Mouse (Mus musculus) midbrain, embryonic 16.5 days (tissue): ENCODE data around the gene Ttc30a2. TPM values are rescaled to one million over a fixed set of nuclear protein-coding genes. Genes with fewer than 3 reads are reported as not detected.
A peak's percentile ranks its signal among the peaks of the same experiment; 100 is the strongest.
"Not testable (repeated sequence)": the region's sequence is repeated elsewhere in the genome, so short reads cannot be mapped to it uniquely, and the experiment has no call there.

Experiments used
- ATAC-seq: fragments of 200-750 bp; cut with Nextera tagmentation; 2 replicates; pipeline ENCODE4 v1.8.0; 2017; ENCODE audit warnings: moderate TSS enrichment
- H3K27ac ChIP-seq: fragments of 300-500 bp; sonication (generic); 2 replicates; pipeline ENCODE4 v1.5.1; 2014; ENCODE audit warnings: mild to moderate bottlenecking, low read length, mixed read lengths
- H3K27me3 ChIP-seq: fragments of 300-500 bp; sonication (generic); 2 replicates; pipeline ENCODE4 v1.6.1; 2014; ENCODE audit warnings: low read depth, low read length, mixed read lengths; ENCODE audit not compliant: control insufficient read depth, insufficient read depth
- H3K36me3 ChIP-seq: fragments of 300-500 bp; sonication (generic); 2 replicates; pipeline ENCODE4 v1.6.1; 2014; ENCODE audit warnings: mild to moderate bottlenecking, low read length, moderate library complexity, mixed read lengths; ENCODE audit not compliant: control insufficient read depth, insufficient read depth
- H3K4me1 ChIP-seq: fragments of 300-500 bp; sonication (generic); 2 replicates; pipeline ENCODE4 v1.6.1; 2014; ENCODE audit warnings: mild to moderate bottlenecking, low read length, mixed read lengths; ENCODE audit not compliant: control insufficient read depth, insufficient read depth
- H3K4me2 ChIP-seq: fragments of 300-500 bp; sonication (generic); 2 replicates; pipeline ENCODE4 v1.6.1; 2014; ENCODE audit warnings: mild to moderate bottlenecking, low read length, mixed read lengths
- H3K4me3 ChIP-seq: fragments of 300-500 bp; sonication (generic); 2 replicates; pipeline ENCODE4 v1.5.1; 2014; ENCODE audit warnings: low read depth, mild to moderate bottlenecking, low read length, moderate library complexity, mixed read lengths
- H3K9ac ChIP-seq: fragments of 300-500 bp; sonication (generic); 2 replicates; pipeline ENCODE4 v1.6.1; 2014; ENCODE audit warnings: low read depth, low read length, mixed read lengths
- H3K9me3 ChIP-seq: fragments of 300-500 bp; sonication (generic); replicated peaks from 2 replicates; pipeline ENCODE4 v1.6.1; 2014; ENCODE audit warnings: mild to moderate bottlenecking, low read length, mixed read lengths; ENCODE audit not compliant: control insufficient read depth, poor library complexity, severe bottlenecking
- WGBS: fragments of 180-500 bp; shearing (Covaris S2); extraction: QIAGEN DNeasy Blood & Tissue Kit; methylation state at CpG from one replicate; pipeline ENCODE4 v1.1.7; 2014; 5-methylcytosine and 5-hydroxymethylcytosine counted together
- polyA plus RNA-seq: library from polyadenylated mRNA; unstranded; fragments of >200 nt; fragmentation: Nextera tagmentation; extraction: Ambion mirVana; gene quantifications from 2 replicates; pipeline ENCODE4 v1.2.1, GENCODE M21; 2015

Gene Ttc30a2
- polyA plus RNA-seq, 1 experiment from 2014 or later, result 0.78 TPM

DNA sequence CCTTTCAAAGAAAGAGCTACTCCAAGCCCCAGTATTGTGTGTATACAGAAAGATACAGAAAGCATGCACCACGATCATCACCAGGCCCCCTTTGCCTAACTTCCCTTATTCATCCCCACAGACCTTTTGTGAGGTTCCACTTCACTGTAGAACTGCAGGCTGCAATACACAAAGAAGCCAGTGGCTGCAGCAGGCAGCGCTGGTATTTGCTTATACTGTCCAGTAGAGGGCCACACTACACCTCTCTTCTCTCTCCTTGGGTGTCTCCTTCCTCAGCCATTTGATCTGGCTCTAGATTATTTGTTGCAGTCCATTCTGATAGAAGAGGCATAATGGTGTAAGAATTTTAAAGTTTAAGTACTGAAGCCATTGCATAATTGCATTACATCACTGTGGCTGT, 7.2 kb upstream of the Ttc30a2 start:
- Histone ChIP-seq H3K36me3 (no peaks in the 10 kb centered on the region), H3K27me3 (no peaks in the 10 kb centered on the region), H3K4me3 (no peak overlapping the region), H3K4me1 (peaks cover 24% of the 10 kb centered on the region), H3K9me3 (no peaks in the 10 kb centered on the region), H3K4me2 (no peak overlapping the region), H3K9ac (no peak overlapping the region), H3K27ac (peak overlapping the region; percentile 4; the same call in 1 of the 2 replicates)
- WGBS, result 2% methylated on average over 2 of the region's 2 CpGs
- peak; percentile 74 for ATAC-seq

DNA sequence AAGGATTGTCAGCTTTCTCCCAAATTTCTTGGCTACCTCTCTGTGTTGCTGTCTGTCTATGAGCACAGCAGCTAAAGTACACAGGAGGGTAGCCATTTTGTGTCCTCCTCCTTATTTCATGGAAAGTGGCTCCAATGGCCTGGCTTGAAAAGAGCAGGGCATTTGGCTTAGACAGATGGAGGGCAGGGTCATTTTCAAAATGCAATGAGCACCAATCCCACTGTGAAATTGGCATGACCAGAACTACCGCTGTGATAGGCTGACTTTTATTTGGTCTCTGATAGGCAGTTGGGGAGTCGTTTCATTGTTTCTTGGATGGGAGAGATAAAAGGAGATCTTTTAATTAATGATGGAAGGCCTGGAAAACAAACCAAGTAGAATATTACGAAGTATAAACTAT, 5.9 kb upstream of the Ttc30a2 start:
- H3K36me3 ChIP-seq, result no peaks in the 10 kb centered on the region
- no peaks in the 10 kb centered on the region for H3K9me3 ChIP-seq

DNA sequence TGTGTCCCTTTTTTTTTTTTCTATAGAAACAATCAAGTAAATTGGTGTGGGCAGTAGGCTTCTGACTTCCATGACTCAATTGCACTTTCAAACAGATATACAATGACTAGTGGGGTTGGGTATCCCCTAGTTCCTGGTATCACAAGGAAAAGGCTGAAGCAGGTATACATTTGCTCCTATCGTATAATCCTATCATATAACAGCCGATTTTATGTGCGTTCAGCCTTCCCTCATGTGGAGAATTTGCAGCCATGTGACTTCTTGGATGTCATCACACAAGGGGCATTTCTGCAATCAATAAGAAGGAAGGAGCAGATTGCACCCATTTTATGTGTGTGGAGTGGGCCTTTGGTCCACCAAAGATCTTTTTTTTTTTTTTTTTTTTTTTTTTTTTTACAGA, 5.1 kb upstream of the Ttc30a2 start:
- WGBS, result 96% methylated on average over 3 of the region's 3 CpGs
- no peak overlapping the region for H3K4me2 ChIP-seq
- no peak for ATAC-seq

More for the DNA sequence above, 5.9 kb upstream of the Ttc30a2 start:
- Histone ChIP-seq H3K4me1 (peaks cover 14% of the 10 kb centered on the region), H3K4me2 (no peak overlapping the region), H3K27ac (no peak overlapping the region), H3K4me3 (no peak overlapping the region), H3K27me3 (no peaks in the 10 kb centered on the region), H3K9ac (no peak overlapping the region)
- 81% methylated on average over 3 of the region's 3 CpGs for WGBS
- ATAC-seq, result no peak

DNA sequence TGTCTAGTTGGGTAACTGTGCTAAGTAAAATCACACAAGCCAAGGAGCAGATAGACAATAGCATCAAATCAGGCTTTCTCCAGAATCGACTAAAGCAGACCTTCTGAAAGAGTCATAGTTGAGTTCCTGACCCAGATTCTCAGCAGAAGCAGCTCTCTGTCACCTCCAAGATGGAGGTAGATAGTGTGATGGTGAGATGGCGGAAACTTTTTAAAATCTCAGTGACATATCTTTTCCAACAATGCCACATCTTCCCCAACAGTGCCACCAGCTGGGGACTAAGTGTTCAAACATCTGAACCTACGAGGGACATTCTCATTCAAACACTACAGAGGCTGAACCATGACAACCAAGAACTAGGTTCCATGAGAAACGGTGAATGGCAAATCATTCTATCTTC, 4.7 kb upstream of the Ttc30a2 start:
- Histone ChIP-seq H3K27me3 (no peaks in the 10 kb centered on the region), H3K4me2 (no peak overlapping the region), H3K9ac (no peak overlapping the region), H3K9me3 (no peaks in the 10 kb centered on the region), H3K27ac (no peak overlapping the region), H3K36me3 (no peaks in the 10 kb centered on the region), H3K4me3 (no peak overlapping the region), H3K4me1 (peaks cover 2% of the 10 kb centered on the region; the same call in 1 of the 2 replicates)
- no peak for ATAC-seq
- 95% methylated on average over 4 of the region's 4 CpGs for WGBS

More for the DNA sequence above, 5.1 kb upstream of the Ttc30a2 start:
- Histone ChIP-seq H3K27me3 (no peaks in the 10 kb centered on the region), H3K4me3 (no peak overlapping the region), H3K27ac (no peak overlapping the region), H3K36me3 (no peaks in the 10 kb centered on the region), H3K4me1 (peaks cover 6% of the 10 kb centered on the region; the same call in 1 of the 2 replicates), H3K9me3 (no peaks in the 10 kb centered on the region), H3K9ac (no peak overlapping the region)

DNA sequence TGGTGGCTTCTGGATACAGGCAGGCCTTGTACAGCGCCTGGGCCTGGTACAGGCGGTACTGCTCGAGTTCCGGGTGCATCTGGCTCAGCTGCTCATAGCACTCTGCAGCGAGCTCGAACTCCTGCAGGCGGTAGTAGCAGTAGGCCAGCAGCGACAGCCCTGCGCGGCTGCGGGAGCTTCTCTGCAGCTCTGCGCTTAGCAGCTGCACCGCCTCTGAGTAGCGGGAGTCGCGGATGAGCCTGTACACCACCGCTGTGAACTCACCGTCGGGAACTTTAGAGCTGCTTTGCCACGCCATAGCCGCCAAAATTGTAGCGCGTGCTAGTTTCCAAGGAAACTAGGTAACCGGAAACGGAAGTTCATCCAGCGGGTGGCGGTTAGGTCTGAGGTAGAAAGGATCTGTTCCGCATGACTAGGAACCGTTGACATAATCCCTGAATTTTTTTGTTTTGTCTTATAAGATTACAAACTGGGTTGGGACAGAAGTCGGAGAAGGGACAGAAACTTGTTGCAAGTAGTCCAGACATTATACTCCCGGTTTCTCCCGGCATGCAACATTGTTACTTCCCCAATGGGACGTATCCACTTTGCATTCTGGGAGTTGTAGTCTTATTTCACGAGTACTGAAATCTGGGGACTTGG, 3.6 kb upstream of the Ttc30a2 start, which contains the start of gene Ttc30a1:
Ttc30a1 (minus strand) TSS at position 528 of the 642 bp plus-strand sequence.
- Histone ChIP-seq H3K4me2 (peak within 1 kb of the TSS; percentile 65), H3K4me3 (peak within 1 kb of the TSS; percentile 48), H3K27ac (peak within 1 kb of the TSS; percentile 57; the same call in 1 of the 2 replicates), H3K9ac (peak within 1 kb of the TSS; percentile 62)
- peak; percentile 66 for ATAC-seq
- not testable (repeated sequence) for H3K9me3 ChIP-seq, H3K36me3 ChIP-seq, H3K27me3 ChIP-seq, H3K4me1 ChIP-seq
- whole genome bisulfite sequencing, result 2% methylated on average over 30 of the region's 34 CpGs

DNA sequence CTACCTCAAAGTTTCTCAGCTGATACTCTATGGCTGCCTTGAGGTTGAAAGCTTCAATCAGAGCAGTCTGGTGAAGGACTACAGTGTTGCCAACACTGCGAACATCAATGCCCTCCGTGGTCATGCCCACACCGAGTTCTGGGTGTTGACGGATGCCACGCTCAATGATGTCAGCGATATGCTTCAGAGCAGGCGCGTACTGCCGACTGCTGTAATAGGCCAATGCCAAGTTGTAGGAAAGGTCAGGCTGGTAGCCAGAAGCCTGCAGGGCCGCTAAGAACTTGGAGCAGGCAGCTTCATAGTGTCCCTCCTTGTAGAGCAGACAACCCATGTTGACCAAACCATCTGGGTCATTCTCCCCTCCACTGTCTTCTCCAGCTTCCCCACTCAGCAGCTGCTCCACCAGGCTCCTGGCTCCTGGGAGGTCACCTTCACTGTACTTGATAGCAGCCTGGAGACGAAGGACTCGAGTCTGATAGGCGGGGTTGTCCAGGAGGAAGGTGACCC, 3.0 kb upstream of the Ttc30a2 start:
- not testable (repeated sequence) for H3K36me3 ChIP-seq, H3K4me1 ChIP-seq, H3K27me3 ChIP-seq, H3K9ac ChIP-seq, H3K27ac ChIP-seq, H3K9me3 ChIP-seq
- 97% methylated on average over 13 of the region's 13 CpGs for WGBS
- ATAC-seq, result peak; percentile 15; the same call in 1 of the 2 replicates
- Histone ChIP-seq H3K4me2 (peak overlapping the region; percentile 65), H3K4me3 (peak overlapping the region; percentile 48)

DNA sequence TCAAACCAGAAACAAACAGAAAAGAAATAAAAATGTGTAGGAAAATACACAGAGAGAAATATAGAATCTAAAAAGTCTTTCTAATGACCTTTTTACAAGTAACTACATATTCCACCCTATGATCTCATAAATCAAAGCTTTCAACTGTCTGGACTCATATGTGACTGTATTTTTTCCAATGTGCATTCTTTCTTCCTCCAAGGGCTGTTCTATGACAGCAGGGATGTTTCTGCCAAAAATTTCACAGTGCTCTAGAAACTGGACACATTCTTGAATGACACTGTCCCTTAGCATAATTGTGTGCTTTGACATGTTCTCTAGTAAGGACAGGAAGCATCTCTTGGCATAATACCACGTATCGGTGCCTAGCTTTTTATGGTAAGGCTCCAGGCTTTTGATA, 1.9 kb downstream of the Ttc30a2 start:
- 85% methylated on average over 2 of the region's 2 CpGs for WGBS
- ATAC-seq, H3K27ac ChIP-seq: not testable (repeated sequence)

DNA sequence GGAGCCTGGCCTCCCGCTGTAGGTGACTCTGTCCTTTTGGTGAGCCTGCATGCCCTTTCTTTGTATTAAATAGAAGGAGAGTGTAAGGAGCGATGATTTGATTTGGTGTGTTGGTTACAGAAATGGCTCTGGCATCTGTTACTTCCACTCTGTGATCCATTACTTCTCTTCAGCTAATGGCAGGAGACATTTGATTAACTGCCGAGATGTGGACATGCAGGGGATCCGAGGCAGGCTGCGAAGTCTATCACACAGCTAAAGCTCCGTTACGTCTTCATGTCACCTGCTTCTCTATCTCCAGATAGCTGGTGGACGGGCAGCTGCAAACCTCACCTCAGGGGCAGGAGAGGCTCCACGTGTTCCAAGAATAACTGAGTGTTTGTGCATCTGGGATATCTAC, 3.8 kb downstream of the Ttc30a2 start:
- Histone ChIP-seq H3K4me1 (no peaks in the 10 kb centered on the region), H3K9ac (no peak overlapping the region), H3K27me3 (no peaks in the 10 kb centered on the region), H3K9me3 (no peaks in the 10 kb centered on the region), H3K27ac (no peak overlapping the region), H3K4me2 (no peak overlapping the region), H3K4me3 (no peak overlapping the region), H3K36me3 (no peaks in the 10 kb centered on the region)
- 75% methylated on average over 9 of the region's 9 CpGs for WGBS
- ATAC-seq, result no peak

More for the DNA sequence above, 1.9 kb downstream of the Ttc30a2 start:
- not testable (repeated sequence) for H3K4me3 ChIP-seq, H3K27me3 ChIP-seq, H3K4me2 ChIP-seq, H3K36me3 ChIP-seq, H3K4me1 ChIP-seq, H3K9me3 ChIP-seq, H3K9ac ChIP-seq

DNA sequence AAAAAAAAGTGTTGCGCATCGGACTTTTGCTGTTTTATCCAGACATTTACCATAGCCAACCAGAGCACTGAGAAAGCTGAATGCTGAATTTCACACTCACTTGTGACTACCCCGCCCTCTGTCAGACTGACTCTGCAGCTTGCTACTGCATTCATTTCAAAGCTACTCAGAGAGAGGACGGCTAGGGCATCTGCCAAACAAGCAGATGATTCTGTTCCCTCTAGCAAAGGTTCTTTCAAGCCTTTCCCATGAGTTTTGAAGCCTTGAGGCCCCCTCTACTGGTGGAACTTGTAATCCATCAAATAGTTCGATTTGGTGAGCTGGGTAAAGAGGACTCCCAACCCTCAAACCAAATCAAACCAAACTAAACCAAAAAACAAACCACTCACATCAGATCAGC, 13.0 kb downstream of the Ttc30a2 start:
- peaks cover 11% of the 10 kb centered on the region for H3K4me1 ChIP-seq
- no peak overlapping the region for H3K9ac ChIP-seq
- ATAC-seq, result peak; percentile 56
- WGBS, result 26% methylated on average over 5 of the region's 5 CpGs
- no peaks in the 10 kb centered on the region for H3K9me3 ChIP-seq
- H3K4me2 ChIP-seq, result peak overlapping the region; percentile 49
- H3K36me3 ChIP-seq, result no peaks in the 10 kb centered on the region
- H3K27me3 ChIP-seq, result no peaks in the 10 kb centered on the region
- no peak overlapping the region for H3K27ac ChIP-seq
- no peak overlapping the region for H3K4me3 ChIP-seq
